Comparison of ENCODE assay signal across 14 mouse cellular contexts in genomic region chr2:174305646-174306045, GRCm38 (mm10). TPM values are rescaled to one million over a fixed set of nuclear protein-coding genes. Genes with fewer than 3 reads are reported as not detected.
"Had no signal": no experiment of that assay in that cellular context is flagged by ENCODE, and none has a peak within 500 bp of the region (broad histone marks: within the 10 kb centered on the region; RNA-seq: fewer than 3 reads in every experiment).

No protein-coding gene starts in this region.

- H3K9me3 ChIP-seq: midbrain, embryonic 15.5 days had no signal

- H3K4me3 ChIP-seq: limb, embryonic 15.5 days; liver, embryonic 13.5 days; midbrain, embryonic 15.5 days had no signal

- H3K27me3 ChIP-seq: midbrain, embryonic 15.5 days had no signal

- H3K9ac ChIP-seq: limb, embryonic 15.5 days; liver, embryonic 13.5 days; midbrain, embryonic 15.5 days had no signal

- H3K36me3 ChIP-seq: liver, embryonic 13.5 days; midbrain, embryonic 15.5 days had no signal

- H3K27ac ChIP-seq: limb, embryonic 15.5 days; liver, embryonic 13.5 days; midbrain, embryonic 15.5 days had no signal

- DNase-seq: kidney, adult 2 months; kidney, postnatal 25 days; layer of hippocampus, postnatal 36 days; liver, embryonic 13.5 days; lung, adult 2 months; lung, postnatal 36 days; right cerebral cortex, adult 18-20 months; right cerebral cortex, postnatal 25 days; thymus, postnatal 36 days had no signal

- ATAC-seq: lung, postnatal 0 days; midbrain, embryonic 15.5 days had no signal

- H3K4me1 ChIP-seq: limb, embryonic 15.5 days; liver, embryonic 13.5 days; midbrain, embryonic 15.5 days had no signal

- H3K4me2 ChIP-seq: limb, embryonic 15.5 days; liver, embryonic 13.5 days; midbrain, embryonic 11.5 days; midbrain, embryonic 15.5 days had no signal

RNA-seq across cellular contexts. Expression of gene Gm20721, which starts 40.9 kb away (rescaled TPM):
- polyA plus RNA-seq: kidney, adult 2 months; lung, adult 2 months; small intestine, adult 2 months had no signal
